Mouse (Mus musculus): ENCODE results near the gene Phactr2.

The Phactr2 gene

GRCm38 (mm10) chr10:13448283-13449045 lies 25.7 kb downstream of the Phactr2 start:
- DNase-seq (ENCODE audit: low read depth), result no peak

- peak; percentile 16 for DNase-seq (ENCODE audit: low read depth)
Measured at GRCm38 (mm10) chr10:13446791-13447249, 27.4 kb downstream of the Phactr2 start.

- no peak for DNase-seq (ENCODE audit: low read depth)
Measured at GRCm38 (mm10) chr10:13444257-13444656, 30.0 kb downstream of the Phactr2 start.

GRCm38 (mm10) chr10:13443647-13444046 lies 30.6 kb downstream of the Phactr2 start:
- DNase-seq (ENCODE audit: low read depth), result no peak

- no peak for DNase-seq (ENCODE audit: low read depth)
Measured at GRCm38 (mm10) chr10:13440292-13440691, 33.9 kb downstream of the Phactr2 start.

GRCm38 (mm10) chr10:13438118-13438821 lies 35.9 kb downstream of the Phactr2 start:
- no peak for DNase-seq (ENCODE audit: low read depth)

- DNase-seq (ENCODE audit: low read depth), result no peak
Measured at GRCm38 (mm10) chr10:13437011-13437410, 37.2 kb downstream of the Phactr2 start.

DNA sequence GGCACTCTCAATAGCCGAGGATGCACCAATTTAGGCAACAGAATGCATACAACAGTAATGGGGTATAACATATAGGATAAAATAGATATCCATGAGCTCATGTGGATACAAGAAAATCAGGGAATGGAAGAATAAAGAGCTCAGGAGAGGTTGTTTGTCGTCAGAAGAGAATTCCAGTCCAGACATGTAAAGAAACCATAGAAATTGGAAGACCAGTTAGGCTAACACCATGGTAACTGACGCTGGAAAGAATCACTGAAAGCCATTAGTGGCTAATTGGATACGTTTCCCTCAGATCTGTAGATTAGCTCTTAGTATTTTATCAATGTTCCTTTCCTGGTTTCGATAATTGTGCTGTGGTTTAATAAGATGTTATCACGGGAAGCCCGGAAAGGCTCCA lies 41.2 kb downstream of the Phactr2 start:
- DNase-seq (ENCODE audit: low read depth), result no peak

DNA sequence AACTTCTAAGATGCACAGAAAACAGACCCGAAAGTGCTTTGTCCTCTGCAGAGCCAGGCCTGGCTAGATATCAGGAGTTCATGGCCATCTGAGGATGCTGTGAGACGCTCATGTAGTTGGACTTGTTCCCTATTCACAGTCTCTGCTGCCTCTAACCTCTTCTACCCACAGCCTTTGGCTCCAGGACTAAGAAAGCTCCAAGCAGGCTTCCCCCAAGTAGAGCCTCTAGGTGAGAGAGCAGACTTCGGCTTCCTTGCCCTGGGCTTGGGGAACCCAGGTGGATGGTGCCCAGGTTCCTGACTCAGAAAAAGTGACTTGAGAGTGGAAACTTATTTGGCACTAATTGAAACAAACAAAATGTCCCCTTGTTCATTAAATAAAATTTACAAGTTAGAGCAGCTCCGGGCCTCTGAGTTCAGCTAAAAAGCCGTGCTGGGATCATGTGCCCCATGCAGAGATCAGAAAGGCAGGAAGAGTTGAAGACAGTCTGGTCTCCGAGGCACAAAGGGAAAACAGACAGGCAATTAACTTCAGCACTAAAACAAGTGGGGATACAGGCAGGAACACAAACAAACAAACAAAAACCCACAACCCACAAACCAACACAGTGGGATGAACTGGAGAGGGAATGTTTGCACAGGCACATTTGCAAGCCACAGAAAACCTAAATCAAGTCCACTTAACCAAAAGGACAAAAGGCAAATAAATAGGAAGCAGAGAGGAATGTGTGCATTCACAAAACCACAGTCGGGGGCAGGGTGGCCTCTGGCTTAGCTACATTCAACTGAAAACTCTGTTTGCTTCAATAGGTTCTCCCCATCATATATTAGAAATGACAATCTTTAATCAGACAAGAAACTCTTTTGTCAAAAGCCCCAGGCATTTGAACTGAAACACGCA lies 42.3 kb downstream of the Phactr2 start:
- no peak for DNase-seq (ENCODE audit: low read depth)

DNA sequence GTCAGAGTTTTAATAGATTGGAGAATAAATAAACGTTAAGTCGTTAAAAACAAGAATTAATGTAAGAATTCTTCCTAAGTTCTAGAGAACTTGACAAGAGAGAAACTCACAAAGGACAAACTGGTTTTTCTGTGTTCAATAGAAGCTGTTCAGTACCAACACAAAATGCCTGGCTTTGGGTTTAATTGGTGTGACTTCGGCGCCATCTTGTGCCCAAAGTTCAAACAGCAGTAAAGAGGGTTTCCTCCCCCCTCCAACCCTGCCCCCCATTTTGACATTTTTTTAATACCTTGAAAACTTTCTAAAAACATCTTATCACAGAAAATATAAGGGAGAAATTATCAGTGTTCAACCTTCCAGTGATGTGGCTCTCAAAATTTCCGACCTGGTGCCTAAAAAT lies 44.4 kb downstream of the Phactr2 start:
- peak; percentile 65 for DNase-seq (ENCODE audit: low read depth)

DNA sequence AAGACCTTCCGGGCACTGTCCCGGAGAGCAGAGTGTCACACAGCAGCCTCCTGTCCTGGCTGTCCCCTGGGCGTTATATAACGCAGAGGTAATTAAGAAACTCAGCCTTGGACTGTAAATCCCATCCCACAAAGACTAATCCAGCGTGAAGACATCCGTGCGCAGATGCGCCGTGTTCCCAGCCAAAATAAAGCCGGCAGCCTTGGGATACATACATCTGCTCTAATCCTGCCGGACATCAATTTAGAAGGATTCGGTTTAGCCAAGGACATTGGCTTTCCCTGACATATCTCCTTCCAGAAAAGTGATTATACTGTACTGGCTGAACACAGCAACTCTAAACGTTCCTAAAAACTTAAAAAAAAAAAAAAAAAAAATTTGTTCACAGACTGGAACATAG lies 45.0 kb downstream of the Phactr2 start:
- no peak for DNase-seq (ENCODE audit: low read depth)

DNA sequence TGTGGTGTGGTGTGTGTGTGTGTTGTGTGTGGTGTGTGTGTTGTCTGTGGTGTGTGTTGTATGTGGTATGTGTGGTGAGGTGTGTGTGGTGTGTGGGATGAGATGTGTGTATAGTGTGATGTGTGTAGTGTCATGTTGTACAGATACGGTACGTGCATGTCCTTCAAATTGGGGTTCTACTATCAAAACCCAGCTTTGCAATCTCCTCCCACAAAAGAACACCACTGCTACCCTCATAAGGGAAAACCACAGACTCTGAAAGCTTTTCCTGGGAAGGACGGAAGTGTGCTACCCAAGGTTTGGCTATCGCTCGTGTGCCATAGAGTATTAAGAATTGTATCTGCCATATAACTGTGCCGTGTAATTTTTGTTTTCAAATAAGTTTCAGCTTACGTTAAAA lies 45.7 kb downstream of the Phactr2 start:
- DNase-seq (ENCODE audit: low read depth), result no peak

GRCm38 (mm10) chr10:13427599-13427998 lies 46.6 kb downstream of the Phactr2 start:
- DNase-seq (ENCODE audit: low read depth), result no peak

- no peak for DNase-seq (ENCODE audit: low read depth)
Measured at GRCm38 (mm10) chr10:13425198-13425597, 49.0 kb downstream of the Phactr2 start.

GRCm38 (mm10) chr10:13424508-13424907 lies 49.7 kb downstream of the Phactr2 start:
- no peak for DNase-seq (ENCODE audit: low read depth)

DNA sequence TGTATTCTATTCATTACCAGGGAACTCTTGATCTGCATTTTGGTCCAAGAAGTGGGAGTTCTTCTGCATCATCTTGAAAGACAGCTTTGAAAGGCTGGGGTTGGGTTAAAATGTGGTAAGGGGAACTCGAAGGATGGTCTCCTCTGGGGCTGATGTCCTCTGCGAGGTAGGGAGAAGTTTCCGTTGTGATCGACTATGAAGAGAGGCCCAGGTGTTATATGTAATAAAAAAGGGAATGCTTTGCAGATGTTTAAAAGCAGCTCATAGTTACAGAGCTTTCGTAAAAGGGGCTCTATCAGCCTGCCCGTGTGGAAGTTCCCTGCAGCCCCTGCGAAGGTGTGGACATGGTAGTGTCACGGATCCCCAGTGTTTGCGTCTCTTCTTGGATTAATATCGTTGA lies 50.2 kb downstream of the Phactr2 start:
- DNase-seq (ENCODE audit: low read depth), result no peak

GRCm38 (mm10) chr10:13422121-13422520 lies 52.1 kb downstream of the Phactr2 start:
- DNase-seq (ENCODE audit: low read depth), result no peak

DNA sequence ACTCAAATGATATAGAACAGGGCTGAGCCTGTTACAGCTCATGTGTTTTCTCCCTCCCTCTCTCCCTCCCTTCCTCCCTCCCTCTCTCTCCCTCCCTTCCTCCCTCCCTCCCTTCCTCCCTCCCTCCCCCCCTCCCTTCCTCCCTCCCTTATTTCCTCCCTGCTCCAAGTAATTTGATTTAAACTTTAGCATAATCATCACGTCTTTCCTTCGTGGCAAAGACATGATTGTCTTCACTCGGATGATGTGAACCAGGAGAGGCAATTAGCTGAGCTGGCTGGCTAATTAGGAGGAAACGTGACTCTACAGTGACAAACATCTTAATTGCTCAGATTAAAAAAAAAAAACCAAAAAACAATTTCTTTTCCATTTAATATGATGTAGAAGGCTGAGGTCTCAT lies 55.0 kb downstream of the Phactr2 start:
- DNase-seq (ENCODE audit: low read depth), result no peak

- no peak for DNase-seq (ENCODE audit: low read depth)
Measured at GRCm38 (mm10) chr10:13415489-13416104, 58.6 kb downstream of the Phactr2 start.

- no peak for DNase-seq (ENCODE audit: low read depth)
Measured at GRCm38 (mm10) chr10:13412202-13412923, 61.8 kb downstream of the Phactr2 start.

- DNase-seq (ENCODE audit: low read depth), result no peak
Measured at GRCm38 (mm10) chr10:13411056-13411455, 63.2 kb downstream of the Phactr2 start.
